Mouse (Mus musculus) neural tube, embryonic 14.5 days (tissue): ENCODE data around the gene Plch2. TPM values are rescaled to one million over a fixed set of nuclear protein-coding genes. Genes with fewer than 3 reads are reported as not detected.
A peak's percentile ranks its signal among the peaks of the same experiment; 100 is the strongest.

ENCODE experiments used
- ATAC-seq: fragments of 200-750 bp; cut with Nextera tagmentation; 2 replicates; pipeline ENCODE4 v1.8.0; 2017; ENCODE audit warnings: low read depth, mild to moderate bottlenecking, moderate TSS enrichment, moderate library complexity
- H3K27ac ChIP-seq: fragments of 300-500 bp; sonication (generic); 2 replicates; pipeline ENCODE4 v1.5.1; 2014; ENCODE audit warnings: low read depth, mild to moderate bottlenecking, control low read depth, low read length, moderate library complexity, mixed read lengths
- H3K27me3 ChIP-seq: fragments of 300-500 bp; sonication (generic); 2 replicates; pipeline ENCODE4 v1.6.1; 2014; ENCODE audit warnings: low read length; ENCODE audit not compliant: control insufficient read depth, insufficient read depth
- H3K36me3 ChIP-seq: fragments of 300-500 bp; sonication (generic); 2 replicates; pipeline ENCODE4 v1.6.1; 2014; ENCODE audit warnings: low read length, mixed read lengths; ENCODE audit not compliant: control insufficient read depth, insufficient read depth
- H3K4me1 ChIP-seq: fragments of 300-500 bp; sonication (generic); 2 replicates; pipeline ENCODE4 v1.6.1; 2014; ENCODE audit warnings: low read length; ENCODE audit not compliant: control insufficient read depth, insufficient read depth
- H3K4me2 ChIP-seq: fragments of 300-500 bp; sonication (generic); 2 replicates; pipeline ENCODE4 v1.6.1; 2014; ENCODE audit warnings: mild to moderate bottlenecking, low read depth, low read length, control low read depth
- H3K4me3 ChIP-seq: fragments of 300-500 bp; sonication (generic); 2 replicates; pipeline ENCODE4 v1.5.1; 2014; ENCODE audit warnings: low read depth, low read length, control low read depth, mixed read lengths
- H3K9ac ChIP-seq: fragments of 300-500 bp; sonication (generic); replicated peaks from 2 replicates; pipeline ENCODE4 v1.6.1; 2014; ENCODE audit warnings: low read depth, mild to moderate bottlenecking, control low read depth, low read length, mixed read lengths
- H3K9me3 ChIP-seq: fragments of 300-500 bp; sonication (generic); 2 replicates; pipeline ENCODE4 v1.6.1; 2016; ENCODE audit warnings: low read length; ENCODE audit not compliant: control insufficient read depth
- WGBS: fragments of 180-500 bp; shearing (Covaris S2); extraction: QIAGEN DNeasy Blood & Tissue Kit; methylation state at CpG from one replicate; pipeline ENCODE4 v1.1.7; 2014; 5-methylcytosine and 5-hydroxymethylcytosine counted together
- polyA plus RNA-seq: library from polyadenylated mRNA; unstranded; fragments of >200 nt; fragmentation: Nextera tagmentation; extraction: Ambion mirVana; gene quantifications from 2 replicates; pipeline ENCODE4 v1.2.1, GENCODE M21; 2014

Plch2 gene
- polyA plus RNA-seq, 1 experiment from 2014 or later: 16.0 TPM

DNA sequence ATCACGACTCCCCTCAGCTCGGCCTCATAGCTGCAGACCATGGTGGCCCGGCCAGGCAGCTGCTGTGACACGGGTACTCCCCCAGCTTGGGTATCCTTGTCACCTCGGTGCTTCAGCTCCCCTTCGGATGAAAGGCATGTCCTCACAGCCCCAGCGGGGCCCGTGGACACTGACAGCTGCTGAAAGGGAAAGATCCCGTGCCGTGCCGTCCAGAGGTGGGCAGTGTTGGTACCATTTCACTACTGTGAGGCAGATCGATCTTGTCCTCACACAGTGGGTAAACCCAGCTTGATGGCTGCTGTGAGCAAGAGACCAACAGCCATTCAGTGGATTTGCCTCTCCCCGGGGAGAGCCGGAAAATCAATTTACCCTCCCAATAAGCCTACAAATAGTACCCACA, 42.3 kb downstream of the Plch2 start:
- no peak overlapping the region for H3K4me2 ChIP-seq
- no peaks in the 10 kb centered on the region for H3K36me3 ChIP-seq
- H3K4me3 ChIP-seq: no peak overlapping the region
- H3K9ac ChIP-seq: no peak overlapping the region
- H3K4me1 ChIP-seq: peaks cover 10% of the 10 kb centered on the region
- no peak for ATAC-seq
- WGBS: 61% methylated on average over 14 of the region's 14 CpGs
- H3K27me3 ChIP-seq: no peaks in the 10 kb centered on the region
- no peak overlapping the region for H3K27ac ChIP-seq
- no peaks in the 10 kb centered on the region for H3K9me3 ChIP-seq

GRCm38 (mm10) chr4:155012788-155013187, 43.8 kb downstream of the Plch2 start:
- Histone ChIP-seq H3K36me3 (no peaks in the 10 kb centered on the region), H3K9ac (no peak overlapping the region), H3K4me2 (no peak overlapping the region), H3K27ac (no peak overlapping the region), H3K9me3 (no peaks in the 10 kb centered on the region), H3K4me1 (0 out of 2 replicates have a peak, but pooled peaks cover 3% of the 10 kb centered on the region), H3K27me3 (no peaks in the 10 kb centered on the region), H3K4me3 (no peak overlapping the region)
- 6% methylated on average over 4 of the region's 4 CpGs for WGBS
- peak; percentile 49; the same call in 1 of the 2 replicates for ATAC-seq

DNA sequence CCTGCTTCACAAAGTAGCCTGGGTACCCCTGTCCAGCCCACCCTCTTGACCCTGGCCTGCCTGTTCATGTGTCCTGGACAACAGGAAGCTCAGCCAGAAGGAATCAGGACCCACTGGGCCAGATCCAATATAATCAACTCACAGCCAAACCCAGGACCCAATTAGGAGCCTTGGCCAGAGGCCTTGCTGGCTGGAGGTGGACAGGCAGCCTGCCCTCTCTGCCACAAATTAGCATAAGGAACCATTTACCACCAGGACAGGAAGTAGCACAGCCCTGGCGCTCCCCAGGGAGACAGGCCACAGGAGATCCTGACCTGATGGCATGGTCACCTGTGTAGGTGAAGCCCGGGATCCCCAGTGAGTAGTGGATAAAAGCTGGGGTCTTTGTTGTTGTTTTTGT, 44.5 kb downstream of the Plch2 start:
- Histone ChIP-seq H3K9me3 (no peaks in the 10 kb centered on the region), H3K4me3 (no peak overlapping the region), H3K27me3 (no peaks in the 10 kb centered on the region), H3K27ac (no peak overlapping the region), H3K4me2 (no peak overlapping the region), H3K4me1 (no peaks in the 10 kb centered on the region), H3K36me3 (no peaks in the 10 kb centered on the region), H3K9ac (no peak overlapping the region)
- 74% methylated on average over 2 of the region's 2 CpGs for WGBS
- no peak for ATAC-seq

- ATAC-seq: no peak
- no peak overlapping the region for H3K27ac ChIP-seq
- H3K4me1 ChIP-seq: no peaks in the 10 kb centered on the region
- no peaks in the 10 kb centered on the region for H3K9me3 ChIP-seq
- no peak overlapping the region for H3K9ac ChIP-seq
- H3K27me3 ChIP-seq: no peaks in the 10 kb centered on the region
- 83% methylated on average over 8 of the region's 8 CpGs for WGBS
- no peak overlapping the region for H3K4me3 ChIP-seq
- H3K36me3 ChIP-seq: no peaks in the 10 kb centered on the region
- no peak overlapping the region for H3K4me2 ChIP-seq
Observed at GRCm38 (mm10) chr4:155011312-155012025, 45.1 kb downstream of the Plch2 start.

DNA sequence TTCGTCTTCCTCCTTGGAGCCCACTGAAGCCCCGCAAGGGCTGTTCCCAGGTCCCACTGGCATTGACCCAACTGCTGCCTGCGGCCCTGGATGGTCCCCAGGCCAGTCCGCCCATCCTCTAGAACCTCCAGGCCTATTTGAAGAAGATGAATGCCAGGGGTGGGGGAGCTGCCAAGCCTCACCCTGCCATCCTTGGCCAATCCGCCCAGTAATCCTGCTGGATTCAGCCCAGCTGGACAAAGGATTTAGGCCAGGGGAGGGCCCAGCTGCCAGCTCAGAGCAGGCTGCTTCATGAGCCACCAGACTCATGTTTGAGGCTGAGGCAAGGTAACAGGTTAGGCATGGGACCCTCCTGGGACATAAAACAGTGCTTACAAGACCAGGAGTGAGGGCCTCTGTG, 45.7 kb downstream of the Plch2 start:
- Histone ChIP-seq H3K4me1 (no peaks in the 10 kb centered on the region), H3K4me3 (no peak overlapping the region), H3K36me3 (no peaks in the 10 kb centered on the region), H3K4me2 (no peak overlapping the region), H3K27me3 (no peaks in the 10 kb centered on the region), H3K9ac (no peak overlapping the region), H3K9me3 (no peaks in the 10 kb centered on the region), H3K27ac (no peak overlapping the region)
- 80% methylated on average over 5 of the region's 5 CpGs for WGBS
- no peak for ATAC-seq

GRCm38 (mm10) chr4:155009216-155009615, 47.4 kb downstream of the Plch2 start:
- 91% methylated on average over 3 of the region's 3 CpGs for WGBS
- ATAC-seq: no peak

GRCm38 (mm10) chr4:155008075-155008474, 48.5 kb downstream of the Plch2 start:
- no peaks in the 10 kb centered on the region for H3K4me1 ChIP-seq
- no peaks in the 10 kb centered on the region for H3K36me3 ChIP-seq
- H3K9me3 ChIP-seq: no peaks in the 10 kb centered on the region
- no peak overlapping the region for H3K4me2 ChIP-seq
- no peak for ATAC-seq
- H3K27ac ChIP-seq: no peak overlapping the region
- no peaks in the 10 kb centered on the region for H3K27me3 ChIP-seq
- no peak overlapping the region for H3K9ac ChIP-seq
- no peak overlapping the region for H3K4me3 ChIP-seq

More at GRCm38 (mm10) chr4:155009216-155009615, 47.4 kb downstream of the Plch2 start:
- Histone ChIP-seq H3K4me3 (no peak overlapping the region), H3K4me1 (no peaks in the 10 kb centered on the region), H3K36me3 (no peaks in the 10 kb centered on the region), H3K27me3 (no peaks in the 10 kb centered on the region), H3K9me3 (no peaks in the 10 kb centered on the region), H3K9ac (no peak overlapping the region), H3K4me2 (no peak overlapping the region), H3K27ac (no peak overlapping the region)

DNA sequence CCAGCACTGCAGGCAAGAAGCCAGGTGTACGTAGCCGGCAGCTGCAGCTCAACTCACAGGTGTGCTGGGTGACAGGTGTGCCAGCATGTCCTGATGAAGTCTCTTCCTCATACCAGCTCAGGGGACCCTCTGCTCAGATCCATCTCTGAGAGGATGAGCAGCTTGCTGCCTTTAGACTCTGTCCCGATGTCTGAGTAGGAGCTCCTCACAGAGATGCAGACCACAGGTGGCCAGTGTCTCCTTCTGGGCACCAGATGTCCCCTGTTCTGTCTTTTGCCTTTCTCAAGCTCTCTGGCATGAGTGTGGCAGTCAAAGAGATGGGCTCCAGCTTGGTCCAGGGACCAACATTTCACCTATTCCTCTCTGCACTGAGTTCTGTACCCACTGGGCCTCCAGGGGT, 48.9 kb downstream of the Plch2 start:
- Histone ChIP-seq H3K36me3 (no peaks in the 10 kb centered on the region), H3K4me2 (no peak overlapping the region), H3K27ac (no peak overlapping the region), H3K4me3 (no peak overlapping the region), H3K9ac (no peak overlapping the region), H3K4me1 (no peaks in the 10 kb centered on the region), H3K27me3 (no peaks in the 10 kb centered on the region), H3K9me3 (no peaks in the 10 kb centered on the region)
- 96% methylated on average over 3 of the region's 3 CpGs for WGBS
- no peak for ATAC-seq

DNA sequence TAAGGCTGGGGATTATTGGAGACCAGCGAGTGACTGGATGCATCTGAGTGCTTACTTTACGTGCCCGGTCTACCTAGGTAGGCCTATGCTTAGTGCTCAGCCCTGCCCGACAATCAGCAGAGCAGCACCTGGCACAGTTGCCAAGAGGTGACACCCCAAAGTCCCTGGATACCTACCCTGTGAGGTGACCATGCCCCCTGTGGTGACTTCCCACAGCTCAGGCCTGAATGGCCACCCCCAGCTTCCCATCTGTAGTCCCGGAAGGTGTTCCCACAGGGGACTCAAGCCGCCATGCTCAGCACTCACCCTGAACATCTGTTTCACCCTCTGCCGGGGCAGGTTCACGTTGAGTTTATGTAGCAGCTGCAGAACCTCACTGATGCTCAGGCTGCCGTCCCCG, 50.3 kb downstream of the Plch2 start:
- no peaks in the 10 kb centered on the region for H3K4me1 ChIP-seq
- H3K4me3 ChIP-seq: no peak overlapping the region
- no peaks in the 10 kb centered on the region for H3K9me3 ChIP-seq
- 72% methylated on average over 10 of the region's 10 CpGs for WGBS
- ATAC-seq: 0 out of 2 replicates have a peak, but pooled peaks have one; percentile 17
- H3K9ac ChIP-seq: no peak overlapping the region
- no peak overlapping the region for H3K4me2 ChIP-seq
- H3K27me3 ChIP-seq: no peaks in the 10 kb centered on the region
- H3K36me3 ChIP-seq: no peaks in the 10 kb centered on the region
- no peak overlapping the region for H3K27ac ChIP-seq
